Mouse (Mus musculus) thymus, adult 2 months (tissue): ENCODE measurements around the gene Cbl.

Experiments used
- CTCF ChIP-seq: fragments of 200-500 bp; IDR thresholded peaks from 2 replicates; pipeline ENCODE4 v1.5.1; 2012; ENCODE audit warnings: mild to moderate bottlenecking, control low read depth, low read length, moderate library complexity, borderline replicate concordance; ENCODE audit not compliant: control insufficient read depth, poor library complexity, insufficient read depth; ENCODE audit errors: extremely low read depth
- POLR2A ChIP-seq: fragments of 200-500 bp; IDR thresholded peaks from 2 replicates; pipeline ENCODE4 v1.6.1; 2012; ENCODE audit warnings: mild to moderate bottlenecking, low read length, control low read depth, moderate library complexity; ENCODE audit not compliant: control insufficient read depth, poor library complexity, insufficient read depth; ENCODE audit errors: extremely low read depth

DNA sequence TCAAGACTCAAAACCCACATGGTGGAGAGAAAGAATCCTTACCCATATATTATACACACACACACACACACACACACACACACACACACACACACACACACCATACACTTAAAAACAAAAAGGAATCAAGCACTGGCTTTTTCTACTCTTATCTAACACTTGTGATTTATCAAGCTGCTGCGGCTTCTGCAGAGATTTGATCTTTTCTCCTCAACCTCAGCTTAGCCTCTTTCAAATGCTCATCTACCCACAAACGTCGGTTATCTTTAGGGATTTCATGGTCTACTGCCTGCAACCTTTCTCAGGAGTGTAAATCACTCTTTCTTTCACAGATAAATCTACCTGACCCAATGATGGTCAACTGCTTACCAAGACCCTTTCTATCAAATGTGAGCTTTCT lies 33.4 kb downstream of the Cbl start:
- TF ChIP-seq CTCF (no peak), POLR2A (no peak)
